Mouse (Mus musculus): ENCODE results near the gene Ppp2r5c.

Gene Ppp2r5c

GRCm38 (mm10) chr12:110446290-110447170 is at the start of gene Ppp2r5c:
Ppp2r5c (plus strand) TSS chr12:110447120.
- DNase-seq (ENCODE audit: low spot score) = peak; percentile 93

- peak; percentile 78 for DNase-seq (ENCODE audit: low spot score)
These were observed 48.6 kb upstream of the Ppp2r5c start for GRCm38 (mm10) chr12:110398351-110398750.

GRCm38 (mm10) chr12:110399161-110399560 is 47.8 kb upstream of the Ppp2r5c start:
- no peak for DNase-seq (ENCODE audit: low spot score)

- DNase-seq (ENCODE audit: low spot score) = no peak
These were observed 46.0 kb upstream of the Ppp2r5c start for GRCm38 (mm10) chr12:110400936-110401335.

GRCm38 (mm10) chr12:110401871-110402270 is 45.0 kb upstream of the Ppp2r5c start:
- DNase-seq (ENCODE audit: low spot score) = no peak

- peak; percentile 23 for DNase-seq (ENCODE audit: low spot score)
These were observed 30.7 kb upstream of the Ppp2r5c start for GRCm38 (mm10) chr12:110416244-110416643.

- DNase-seq (ENCODE audit: low spot score) = no peak
These were observed 29.6 kb upstream of the Ppp2r5c start for GRCm38 (mm10) chr12:110417023-110417986.

- DNase-seq (ENCODE audit: low spot score) = no peak
These were observed 28.8 kb upstream of the Ppp2r5c start for GRCm38 (mm10) chr12:110417987-110418734.

- peak; percentile 77 for DNase-seq (ENCODE audit: low spot score)
These were observed 28.1 kb upstream of the Ppp2r5c start for GRCm38 (mm10) chr12:110418735-110419350.

GRCm38 (mm10) chr12:110419879-110420278 is 27.0 kb upstream of the Ppp2r5c start:
- DNase-seq (ENCODE audit: low spot score) = no peak

- DNase-seq (ENCODE audit: low spot score) = no peak
These were observed 25.6 kb upstream of the Ppp2r5c start for GRCm38 (mm10) chr12:110421361-110421760.

- no peak for DNase-seq (ENCODE audit: low spot score)
These were observed 22.8 kb upstream of the Ppp2r5c start for GRCm38 (mm10) chr12:110424008-110424704.

- DNase-seq (ENCODE audit: low spot score) = no peak
These were observed 20.4 kb upstream of the Ppp2r5c start for GRCm38 (mm10) chr12:110426417-110427010.

GRCm38 (mm10) chr12:110429340-110429973 is 17.5 kb upstream of the Ppp2r5c start:
- DNase-seq (ENCODE audit: low spot score) = no peak

- DNase-seq (ENCODE audit: low spot score) = no peak
These were observed 16.9 kb upstream of the Ppp2r5c start for GRCm38 (mm10) chr12:110429990-110430389.

GRCm38 (mm10) chr12:110431805-110432204 is 15.1 kb upstream of the Ppp2r5c start:
- DNase-seq (ENCODE audit: low spot score) = no peak

- DNase-seq (ENCODE audit: low spot score) = no peak
These were observed 10.1 kb upstream of the Ppp2r5c start for GRCm38 (mm10) chr12:110436638-110437366.

- no peak for DNase-seq (ENCODE audit: low spot score)
These were observed 9.6 kb upstream of the Ppp2r5c start for GRCm38 (mm10) chr12:110437367-110437703.

GRCm38 (mm10) chr12:110438367-110438973 is 8.4 kb upstream of the Ppp2r5c start:
- no peak for DNase-seq (ENCODE audit: low spot score)
